Mouse (Mus musculus): ENCODE results near the gene Hexb. TPM values are rescaled to one million over a fixed set of nuclear protein-coding genes. Genes with fewer than 3 reads are reported as not detected.

The Hexb gene
- polyA plus RNA-seq, 1 experiment from 2014 or later, result 135 TPM

DNA sequence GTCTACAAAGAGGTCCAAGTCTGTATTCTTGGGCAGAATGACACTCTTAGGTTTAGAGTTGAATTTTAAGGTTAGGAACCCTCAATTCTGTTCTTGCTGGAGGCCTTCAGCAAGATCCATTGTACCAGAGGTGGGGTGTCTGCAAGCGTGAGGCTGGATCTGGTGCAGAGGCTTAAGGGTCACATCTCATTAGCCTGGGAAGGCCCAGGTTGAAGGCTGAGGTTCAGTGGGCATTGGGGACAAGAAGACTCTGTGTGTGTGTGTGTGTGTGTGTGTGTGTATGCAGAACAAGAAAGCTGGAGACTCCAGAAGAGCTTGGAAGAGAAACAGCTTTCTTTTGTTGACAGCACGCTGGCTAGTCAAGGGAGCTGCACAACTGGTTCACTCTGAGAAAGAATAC, 7.9 kb upstream of the Hexb start:
- TF ChIP-seq CTCF (IDR thresholded peaks at IDR 0.05), result no peak
- DNase-seq (ENCODE audit: low read depth, low spot score) (no peak), ATAC-seq (no peak)
- POLR2A ChIA-PET, result no interaction called here
- CTCF ChIA-PET, result interaction anchor here (1.0 to 1.9 kb wide), 6 partner anchors 8 to 736 kb away, joined by 3 to 6 read pairs (median 5); no protein-coding TSS in a partner anchor
- in situ Hi-C loops (cut with MboI; ENCODE audit: low pct_unique_long_range_greater_than_20kb), result no loop called here
- no peaks in the 10 kb centered on the region for H3K27me3 ChIP-seq

DNA sequence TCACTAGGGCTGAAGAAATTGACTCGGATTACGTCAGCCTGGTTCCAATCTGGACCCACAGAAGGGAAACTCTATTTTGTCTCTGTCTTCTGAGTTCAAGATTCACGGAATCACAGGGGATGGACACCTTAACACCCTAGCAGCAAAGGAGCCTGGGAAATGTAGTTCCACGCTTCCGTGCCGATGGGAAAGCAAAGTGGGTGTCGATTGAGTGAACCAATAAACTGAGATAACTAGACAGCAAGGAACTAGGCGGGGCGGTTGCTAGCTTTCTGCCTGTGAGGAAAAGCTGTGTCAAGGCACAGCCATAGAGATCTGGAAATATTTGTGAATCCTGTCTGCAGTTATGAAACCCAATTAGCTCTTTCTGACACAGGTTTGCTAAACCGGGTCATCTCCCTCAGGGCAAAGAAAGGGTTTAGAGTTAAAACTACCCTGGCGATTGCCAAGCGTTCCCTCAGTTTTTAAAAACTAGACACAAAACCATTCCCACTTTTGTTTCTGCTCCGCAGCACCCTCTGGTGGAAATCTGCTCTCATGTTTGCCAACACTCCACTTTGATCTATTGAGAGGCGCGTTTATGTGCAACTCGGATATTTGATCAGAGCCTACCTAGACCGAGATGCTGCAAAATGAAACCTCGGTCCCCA, 7.0 kb upstream of the Hexb start:
- ChIA-PET CTCF (interaction anchor here (0.7 to 1.9 kb wide), 9 partner anchors 9 to 736 kb away, joined by 3 to 6 read pairs (median 4); no protein-coding TSS in a partner anchor), POLR2A (interaction anchor here (0.6 to 1.5 kb wide), 2 partner anchors 9 kb away, joined by 3 to 4 read pairs; no protein-coding TSS in a partner anchor)
- no peaks in the 10 kb centered on the region for H3K27me3 ChIP-seq
- ATAC-seq (peak; percentile 78), DNase-seq (ENCODE audit: low read depth, low spot score) (peak; percentile 27)
- TF ChIP-seq CTCF (IDR thresholded peaks at IDR 0.05), result peak; percentile 82
- in situ Hi-C loops (cut with MboI; ENCODE audit: low pct_unique_long_range_greater_than_20kb), result no loop called here

DNA sequence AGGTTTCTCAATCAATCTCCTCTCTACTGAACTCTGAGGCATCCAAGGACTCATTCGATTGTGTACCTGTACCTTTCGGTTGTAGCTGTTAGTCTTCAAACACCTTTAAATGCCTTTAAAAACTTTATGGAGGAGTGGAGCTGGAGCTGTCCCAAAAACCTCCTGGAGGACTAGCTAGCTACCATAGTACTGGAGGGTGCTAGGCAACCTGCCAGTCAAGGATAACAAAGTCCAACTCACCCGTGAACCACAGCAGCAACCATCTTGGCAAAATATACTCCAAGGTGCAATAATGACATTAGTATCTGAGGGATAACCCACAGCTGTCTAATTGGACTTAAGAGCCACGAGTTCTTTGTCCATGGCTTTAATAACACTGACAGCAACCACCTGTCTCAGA, 3.7 kb upstream of the Hexb start:
- POLR2A ChIA-PET, result no interaction called here
- ATAC-seq, result no peak
- no peaks in the 10 kb centered on the region for H3K27me3 ChIP-seq
- TF ChIP-seq CTCF (IDR thresholded peaks at IDR 0.05), result no peak
- CTCF ChIA-PET, result interaction anchor here (1.2 kb wide), 1 partner anchor 737 kb away, joined by 4 read pairs; no protein-coding TSS in a partner anchor
- in situ Hi-C loops (cut with MboI; ENCODE audit: low pct_unique_long_range_greater_than_20kb), result no loop called here
- no peak for DNase-seq (ENCODE audit: low read depth, low spot score)

DNA sequence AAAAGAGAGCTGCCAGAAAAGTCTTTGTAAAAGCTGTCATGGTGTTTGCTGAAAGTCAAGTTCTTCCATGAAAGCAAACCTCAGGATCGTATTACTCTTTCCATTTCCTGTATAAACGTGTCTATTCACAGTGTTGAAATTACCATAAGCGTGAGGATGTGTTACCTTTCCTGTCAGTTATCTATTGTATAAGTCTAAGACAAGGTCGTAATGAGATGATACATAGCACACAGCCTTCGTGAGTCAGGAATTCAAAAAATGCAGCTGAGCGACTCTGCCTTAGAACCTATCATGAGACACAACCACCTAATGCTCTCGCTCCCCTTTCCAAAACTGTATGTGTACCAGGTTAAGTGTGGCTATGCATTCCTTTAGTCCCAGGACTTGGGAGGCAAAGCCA, 2.9 kb upstream of the Hexb start:
- DNase-seq (ENCODE audit: low read depth, low spot score), result no peak
- in situ Hi-C loops (cut with MboI; ENCODE audit: low pct_unique_long_range_greater_than_20kb), result no loop called here
- ChIA-PET CTCF (no interaction called here), POLR2A (no interaction called here)
- ATAC-seq, result no peak
- TF ChIP-seq CTCF (IDR thresholded peaks at IDR 0.05), result no peak
- H3K27me3 ChIP-seq, result no peaks in the 10 kb centered on the region

DNA sequence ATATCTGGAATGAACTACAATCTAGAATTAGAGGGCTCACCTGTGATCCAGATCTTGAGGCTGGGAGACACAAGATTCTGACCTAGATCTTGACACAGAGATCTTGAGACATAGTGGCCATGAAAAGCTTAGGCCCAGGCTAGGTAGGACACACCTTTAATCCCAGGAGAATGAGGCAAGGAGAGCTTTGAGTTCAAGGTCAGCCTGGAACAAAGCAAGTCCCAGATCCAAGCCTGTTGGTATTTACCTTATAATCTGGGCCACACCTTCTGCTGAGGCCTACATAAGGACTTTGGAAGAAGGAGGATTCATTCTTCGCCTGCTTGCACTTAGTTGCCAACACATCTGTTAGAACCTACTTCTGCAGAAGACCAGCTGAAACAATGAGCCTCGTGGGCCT, 966 bp upstream of the Hexb start:
- POLR2A ChIA-PET, result no interaction called here
- TF ChIP-seq CTCF (IDR thresholded peaks at IDR 0.05), result no peak
- no peak for ATAC-seq

DNA sequence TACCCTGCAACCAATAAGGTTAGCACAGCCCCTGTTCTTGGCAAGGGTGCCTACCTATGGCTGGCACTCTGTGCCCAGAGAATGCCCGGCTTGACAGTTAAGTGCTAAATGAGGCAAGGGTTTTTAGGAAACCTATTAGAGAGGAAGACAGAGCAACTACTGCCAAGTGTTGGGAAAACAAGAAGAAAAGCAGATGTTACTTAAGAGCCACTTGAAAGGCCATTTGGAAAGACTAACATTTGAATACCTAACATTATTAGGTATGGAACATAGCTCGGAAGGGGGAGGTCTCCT, 1.3 kb downstream of the Hexb start:
- DNase-seq (ENCODE audit: low read depth, low spot score) (no peak), ATAC-seq (no peak)
- H3K27me3 ChIP-seq, result no peaks in the 10 kb centered on the region
- POLR2A ChIA-PET, result no interaction called here
- CTCF ChIA-PET, result no interaction called here
- in situ Hi-C loops (cut with MboI; ENCODE audit: low pct_unique_long_range_greater_than_20kb), result no loop called here
- TF ChIP-seq CTCF (IDR thresholded peaks at IDR 0.05), result no peak

More for the DNA sequence above, 966 bp upstream of the Hexb start:
- DNase-seq (ENCODE audit: low read depth, low spot score), result no peak
- H3K27me3 ChIP-seq, result no peaks in the 10 kb centered on the region
- in situ Hi-C loops (cut with MboI; ENCODE audit: low pct_unique_long_range_greater_than_20kb), result no loop called here
- CTCF ChIA-PET, result no interaction called here

DNA sequence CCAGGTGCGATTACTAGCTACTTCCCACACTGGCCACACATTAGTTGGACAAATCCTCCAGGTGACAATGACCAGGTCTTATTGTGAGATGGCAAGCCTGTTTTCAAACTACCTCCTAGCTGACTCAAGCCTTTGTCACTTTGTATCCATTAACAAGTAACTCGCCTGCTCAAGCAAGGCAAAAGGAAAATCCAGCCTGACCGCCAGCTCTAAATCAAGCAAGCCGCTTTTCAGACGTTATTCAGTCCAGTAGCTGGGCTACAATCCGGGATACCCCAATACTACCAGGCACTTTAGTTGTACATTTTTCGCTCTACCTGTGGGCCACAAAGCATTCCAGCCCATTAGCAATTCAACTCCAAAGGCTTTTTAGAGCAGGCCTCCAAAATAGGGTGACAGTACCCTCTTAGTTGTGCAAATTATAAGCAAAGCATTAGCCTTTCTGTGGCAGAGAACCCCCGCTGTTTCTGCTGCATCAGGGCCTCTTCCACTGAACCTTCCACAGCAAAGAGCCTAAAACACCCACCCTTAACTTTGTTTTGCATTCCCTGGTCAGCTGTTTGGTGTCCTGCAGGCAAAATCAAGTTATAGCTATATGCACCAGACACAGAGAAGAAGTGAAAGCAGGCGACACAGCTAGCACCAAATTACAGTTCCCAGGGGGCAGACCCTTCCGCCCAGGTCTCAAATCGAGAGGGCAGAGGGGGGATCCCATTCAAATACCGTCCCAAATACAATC, 1.8 kb downstream of the Hexb start:
- no peak for ATAC-seq
- in situ Hi-C loops (cut with MboI; ENCODE audit: low pct_unique_long_range_greater_than_20kb), result no loop called here
- no peak for TF ChIP-seq CTCF (IDR thresholded peaks at IDR 0.05)

DNA sequence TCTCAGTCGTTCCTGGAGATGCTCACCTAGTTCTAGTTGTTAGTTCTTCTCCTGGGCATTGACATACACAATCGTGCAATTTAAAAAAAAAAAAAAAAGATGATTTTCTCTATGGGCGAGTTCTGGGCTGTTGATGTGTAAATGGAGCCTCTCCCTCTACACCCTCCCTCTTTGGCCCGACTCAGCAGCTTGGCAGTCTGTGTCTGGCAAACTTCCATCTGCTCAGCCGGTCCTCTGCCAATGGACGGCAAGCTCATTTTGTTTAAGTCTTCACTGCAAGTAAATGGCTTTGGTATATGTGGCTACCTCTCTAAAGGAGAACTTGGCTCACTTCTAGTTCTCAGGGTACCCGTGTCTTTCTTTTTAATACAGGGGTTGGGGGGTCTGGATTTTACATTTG, 4.7 kb downstream of the Hexb start:
- in situ Hi-C loops (cut with MboI; ENCODE audit: low pct_unique_long_range_greater_than_20kb), result no loop called here
- DNase-seq (ENCODE audit: low read depth, low spot score), result no peak
- TF ChIP-seq CTCF (IDR thresholded peaks at IDR 0.05), result no peak
- ChIA-PET POLR2A (no interaction called here), CTCF (interaction anchor here (0.9 kb wide), 1 partner anchor 12 kb away, joined by 3 read pairs; no protein-coding TSS in a partner anchor)
- ATAC-seq, result no peak
- no peaks in the 10 kb centered on the region for H3K27me3 ChIP-seq

More for the DNA sequence above, 1.8 kb downstream of the Hexb start:
- peak; percentile 17 for DNase-seq (ENCODE audit: low read depth, low spot score)
- no peaks in the 10 kb centered on the region for H3K27me3 ChIP-seq
- ChIA-PET CTCF (interaction anchor here (1.3 kb wide), 1 partner anchor 27 kb away, joined by 3 read pairs; no protein-coding TSS in a partner anchor), POLR2A (interaction anchor here (1.1 kb wide), 1 partner anchor 8 kb away, joined by 4 read pairs; no protein-coding TSS in a partner anchor)

DNA sequence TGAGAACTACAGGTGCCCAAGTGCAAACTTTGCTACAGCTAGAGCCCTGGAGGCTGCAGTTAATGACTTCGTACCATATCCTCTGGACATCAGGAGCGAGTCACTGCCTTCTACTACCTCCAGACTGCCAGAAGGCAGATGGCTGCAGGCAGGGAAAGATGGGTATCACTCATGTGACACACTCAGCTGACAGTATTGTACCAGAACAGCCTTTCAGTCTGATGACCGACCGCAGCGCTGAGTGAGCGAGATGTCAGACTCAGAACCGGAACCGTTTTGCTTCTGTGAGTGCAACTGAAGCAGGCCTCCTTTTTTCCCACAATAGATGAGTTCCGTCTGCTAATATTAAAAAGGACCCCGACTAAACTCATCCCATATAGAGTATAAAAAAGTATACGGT, 5.5 kb downstream of the Hexb start:
- no peak for TF ChIP-seq CTCF (IDR thresholded peaks at IDR 0.05)
- ATAC-seq, result no peak

DNA sequence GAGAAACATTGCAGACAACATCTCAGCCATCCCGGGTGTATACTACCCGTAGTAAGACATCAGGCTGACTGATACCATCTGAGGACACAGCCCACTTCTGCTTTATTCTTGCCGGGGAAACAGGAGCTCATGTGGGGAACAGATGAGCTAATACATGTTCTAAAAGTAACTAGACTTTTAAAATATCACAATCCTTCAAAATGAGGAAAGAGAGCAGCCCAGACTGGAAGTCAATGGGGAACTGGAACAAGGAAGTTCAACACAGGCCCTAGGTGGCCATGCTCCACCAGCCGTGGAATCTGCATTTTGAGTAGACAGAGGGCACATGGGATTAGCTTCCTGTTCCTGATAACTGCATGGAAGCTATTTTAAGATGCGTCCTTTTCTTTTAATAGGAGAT, 10.5 kb downstream of the Hexb start:
- in situ Hi-C loops (cut with MboI; ENCODE audit: low pct_unique_long_range_greater_than_20kb), result no loop called here
- POLR2A ChIA-PET, result no interaction called here
- no peaks in the 10 kb centered on the region for H3K27me3 ChIP-seq
- no peak for TF ChIP-seq CTCF (IDR thresholded peaks at IDR 0.05)
- no peak for DNase-seq (ENCODE audit: low read depth, low spot score)
- CTCF ChIA-PET, result interaction anchor here (0.7 to 1.2 kb wide), 3 partner anchors 11 to 21 kb away, joined by 3 to 5 read pairs (median 4); no protein-coding TSS in a partner anchor
- no peak for ATAC-seq

More for the DNA sequence above, 5.5 kb downstream of the Hexb start:
- POLR2A ChIA-PET, result no interaction called here
- no peak for DNase-seq (ENCODE audit: low read depth, low spot score)
- in situ Hi-C loops (cut with MboI; ENCODE audit: low pct_unique_long_range_greater_than_20kb), result no loop called here
- no peaks in the 10 kb centered on the region for H3K27me3 ChIP-seq
- CTCF ChIA-PET, result interaction anchor here (0.9 kb wide), 1 partner anchor 12 kb away, joined by 3 read pairs; no protein-coding TSS in a partner anchor

DNA sequence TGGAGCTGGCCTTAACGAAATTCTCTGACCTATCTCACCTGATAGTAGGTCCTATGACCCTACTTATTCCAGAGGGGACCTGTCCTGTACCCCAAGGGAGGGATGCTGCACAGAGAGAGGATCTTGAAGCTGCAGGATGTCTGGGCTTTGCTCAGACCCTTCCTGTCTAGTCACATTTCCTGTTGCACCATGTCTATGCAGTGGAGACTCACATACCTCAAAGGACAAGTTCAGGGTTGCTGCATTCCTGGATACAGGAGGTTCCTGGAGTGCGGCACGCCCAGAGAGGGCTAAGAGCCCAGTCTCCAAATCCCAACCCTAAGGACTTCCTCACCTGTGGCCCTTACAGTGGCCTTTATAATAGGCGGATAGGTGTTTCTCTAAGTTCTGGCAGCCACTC, 11.8 kb downstream of the Hexb start:
- no peak for TF ChIP-seq CTCF (IDR thresholded peaks at IDR 0.05)
- H3K27me3 ChIP-seq, result no peaks in the 10 kb centered on the region
- DNase-seq (ENCODE audit: low read depth, low spot score), result no peak
- POLR2A ChIA-PET, result no interaction called here
- CTCF ChIA-PET, result no interaction called here
- in situ Hi-C loops (cut with MboI; ENCODE audit: low pct_unique_long_range_greater_than_20kb), result no loop called here
- ATAC-seq, result no peak

Data from Patski (cell line).